Mouse (Mus musculus): ENCODE results near the gene Gcgr. TPM values are rescaled to one million over a fixed set of nuclear protein-coding genes. Genes with fewer than 3 reads are reported as not detected.

Gene Gcgr
- polyA plus RNA-seq, 1 experiment from 2014 or later = 0.29 TPM

- Histone ChIP-seq H3K36me3 (no peaks in the 10 kb centered on the region), H3K27ac (replicated peaks) (no peak overlapping the region), H3K4me2 (replicated peaks) (no peak overlapping the region), H3K27me3 (peaks cover 35% of the 10 kb centered on the region), H3K9ac (replicated peaks) (no peak overlapping the region), H3K4me1 (peaks cover 8% of the 10 kb centered on the region), H3K9me3 (no peaks in the 10 kb centered on the region; the same call in 1 of the 2 replicates), H3K4me3 (no peak overlapping the region)
- 76% methylated on average over 2 of the region's 2 CpGs for WGBS
- ATAC-seq (ENCODE audit: low FRiP score, low read depth) = no peak
Measured at GRCm38 (mm10) chr11:120525959-120526358, 4.5 kb upstream of the Gcgr start.

- Histone ChIP-seq H3K4me2 (replicated peaks) (no peak overlapping the region), H3K4me3 (no peak overlapping the region), H3K27me3 (peaks cover 54% of the 10 kb centered on the region), H3K9me3 (no peaks in the 10 kb centered on the region; the same call in 1 of the 2 replicates), H3K4me1 (peaks cover 8% of the 10 kb centered on the region), H3K27ac (replicated peaks) (no peak overlapping the region), H3K9ac (replicated peaks) (no peak overlapping the region), H3K36me3 (no peaks in the 10 kb centered on the region)
- ATAC-seq (ENCODE audit: low FRiP score, low read depth) = no peak
- 86% methylated on average over 9 of the region's 9 CpGs for WGBS
Measured at GRCm38 (mm10) chr11:120527690-120528354, 2.7 kb upstream of the Gcgr start.

GRCm38 (mm10) chr11:120528903-120529302, 1.6 kb upstream of the Gcgr start:
- ATAC-seq (ENCODE audit: low FRiP score, low read depth) = no peak
- Histone ChIP-seq H3K27me3 (peaks cover 64% of the 10 kb centered on the region), H3K27ac (replicated peaks) (no peak overlapping the region)

GRCm38 (mm10) chr11:120531646-120532045, 1.1 kb downstream of the Gcgr start:
- H3K27me3 ChIP-seq = peaks cover 85% of the 10 kb centered on the region
- no peak overlapping the region for H3K9ac ChIP-seq (replicated peaks)
- H3K27ac ChIP-seq (replicated peaks) = no peak overlapping the region
- no peak overlapping the region for H3K4me3 ChIP-seq
- no peak overlapping the region for H3K4me2 ChIP-seq (replicated peaks)
- 28% methylated on average over 9 of the region's 9 CpGs for WGBS
- no peaks in the 10 kb centered on the region for H3K36me3 ChIP-seq
- no peaks in the 10 kb centered on the region for H3K9me3 ChIP-seq
- peaks cover 8% of the 10 kb centered on the region for H3K4me1 ChIP-seq
- ATAC-seq (ENCODE audit: low FRiP score, low read depth) = no peak

More at GRCm38 (mm10) chr11:120528903-120529302, 1.6 kb upstream of the Gcgr start:
- no peak overlapping the region for H3K4me2 ChIP-seq (replicated peaks)
- peaks cover 8% of the 10 kb centered on the region for H3K4me1 ChIP-seq
- no peak overlapping the region for H3K9ac ChIP-seq (replicated peaks)
- no peak overlapping the region for H3K4me3 ChIP-seq
- H3K9me3 ChIP-seq = no peaks in the 10 kb centered on the region; the same call in 1 of the 2 replicates
- H3K36me3 ChIP-seq = no peaks in the 10 kb centered on the region
- WGBS = 40% methylated on average over 4 of the region's 4 CpGs

- no peak overlapping the region for H3K27ac ChIP-seq (replicated peaks)
- 87% methylated on average over 8 of the region's 8 CpGs for whole genome bisulfite sequencing
- peaks cover 14% of the 10 kb centered on the region for H3K4me1 ChIP-seq
- no peak overlapping the region for H3K4me3 ChIP-seq
- no peak overlapping the region for H3K4me2 ChIP-seq (replicated peaks)
- H3K27me3 ChIP-seq = peaks cover 77% of the 10 kb centered on the region
- H3K36me3 ChIP-seq = no peaks in the 10 kb centered on the region
- no peak for ATAC-seq (ENCODE audit: low FRiP score, low read depth)
- no peaks in the 10 kb centered on the region for H3K9me3 ChIP-seq
- no peak overlapping the region for H3K9ac ChIP-seq (replicated peaks)
Measured at GRCm38 (mm10) chr11:120534093-120534492, 3.6 kb downstream of the Gcgr start.

GRCm38 (mm10) chr11:120535145-120535544, 4.6 kb downstream of the Gcgr start:
- Histone ChIP-seq H3K9ac (replicated peaks) (no peak overlapping the region), H3K4me2 (replicated peaks) (no peak overlapping the region), H3K9me3 (no peaks in the 10 kb centered on the region), H3K27ac (replicated peaks) (no peak overlapping the region), H3K4me1 (peaks cover 24% of the 10 kb centered on the region), H3K27me3 (peaks cover 66% of the 10 kb centered on the region), H3K36me3 (no peaks in the 10 kb centered on the region), H3K4me3 (no peak overlapping the region)
- 84% methylated on average over 3 of the region's 3 CpGs for WGBS
- ATAC-seq (ENCODE audit: low FRiP score, low read depth) = no peak

GRCm38 (mm10) chr11:120535804-120536203, 5.3 kb downstream of the Gcgr start:
- Histone ChIP-seq H3K27ac (replicated peaks) (no peak overlapping the region), H3K27me3 (peaks cover 59% of the 10 kb centered on the region), H3K9me3 (no peaks in the 10 kb centered on the region), H3K4me3 (no peak overlapping the region), H3K4me1 (peaks cover 18% of the 10 kb centered on the region), H3K36me3 (no peaks in the 10 kb centered on the region), H3K9ac (replicated peaks) (no peak overlapping the region), H3K4me2 (replicated peaks) (no peak overlapping the region)
- 81% methylated on average over 3 of the region's 3 CpGs for WGBS
- no peak for ATAC-seq (ENCODE audit: low FRiP score, low read depth)

GRCm38 (mm10) chr11:120538485-120538884, 8.0 kb downstream of the Gcgr start:
- Histone ChIP-seq H3K4me2 (replicated peaks) (no peak overlapping the region), H3K4me3 (no peak overlapping the region), H3K27ac (replicated peaks) (peak overlapping the region; percentile 76; the same call in 1 of the 2 replicates), H3K36me3 (peaks cover 19% of the 10 kb centered on the region), H3K27me3 (peaks cover 33% of the 10 kb centered on the region), H3K9ac (replicated peaks) (no peak overlapping the region), H3K9me3 (no peaks in the 10 kb centered on the region), H3K4me1 (peaks cover 16% of the 10 kb centered on the region)
- 83% methylated on average over 3 of the region's 3 CpGs for WGBS
- ATAC-seq (ENCODE audit: low FRiP score, low read depth) = no peak

GRCm38 (mm10) chr11:120538955-120539284, 8.4 kb downstream of the Gcgr start:
- ATAC-seq (ENCODE audit: low FRiP score, low read depth) = no peak
- H3K27ac ChIP-seq (replicated peaks) = peak overlapping the region; percentile 76
- H3K36me3 ChIP-seq = peaks cover 23% of the 10 kb centered on the region
- no peak overlapping the region for H3K4me3 ChIP-seq
- H3K4me2 ChIP-seq (replicated peaks) = peak overlapping the region; percentile 26; the same call in 1 of the 2 replicates
- H3K4me1 ChIP-seq = peaks cover 16% of the 10 kb centered on the region
- H3K27me3 ChIP-seq = peaks cover 29% of the 10 kb centered on the region
- no peak overlapping the region for H3K9ac ChIP-seq (replicated peaks)
- 48% methylated on average over 8 of the region's 8 CpGs for WGBS
- no peaks in the 10 kb centered on the region for H3K9me3 ChIP-seq

GRCm38 (mm10) chr11:120539285-120540014, 9.0 kb downstream of the Gcgr start:
- no peaks in the 10 kb centered on the region for H3K9me3 ChIP-seq
- peaks cover 16% of the 10 kb centered on the region for H3K4me1 ChIP-seq
- peaks cover 29% of the 10 kb centered on the region for H3K36me3 ChIP-seq
- no peak overlapping the region for H3K9ac ChIP-seq (replicated peaks)
- peak overlapping the region; percentile 26 for H3K4me2 ChIP-seq (replicated peaks)
- H3K4me3 ChIP-seq = no peak overlapping the region
- ATAC-seq (ENCODE audit: low FRiP score, low read depth) = peak; percentile 63; the same call in 1 of the 2 replicates
- H3K27me3 ChIP-seq = peaks cover 24% of the 10 kb centered on the region
- WGBS = 19% methylated on average over 10 of the region's 10 CpGs
- peak overlapping the region; percentile 76 for H3K27ac ChIP-seq (replicated peaks)

- Histone ChIP-seq H3K4me2 (replicated peaks) (no peak overlapping the region), H3K9ac (replicated peaks) (no peak overlapping the region), H3K9me3 (no peaks in the 10 kb centered on the region), H3K4me3 (no peak overlapping the region), H3K36me3 (peaks cover 46% of the 10 kb centered on the region), H3K27me3 (0 out of 2 replicates have a peak, but pooled peaks cover 6% of the 10 kb centered on the region), H3K27ac (replicated peaks) (no peak overlapping the region), H3K4me1 (peaks cover 16% of the 10 kb centered on the region)
- 37% methylated on average over 4 of the region's 4 CpGs for WGBS
- ATAC-seq (ENCODE audit: low FRiP score, low read depth) = no peak
Measured at GRCm38 (mm10) chr11:120541907-120542306, 11.4 kb downstream of the Gcgr start.

- H3K9me3 ChIP-seq = no peaks in the 10 kb centered on the region
- 0 out of 2 replicates have a peak, but pooled peaks cover 1% of the 10 kb centered on the region for H3K27me3 ChIP-seq
- H3K4me3 ChIP-seq = no peak overlapping the region
- H3K27ac ChIP-seq (replicated peaks) = no peak overlapping the region
- H3K4me1 ChIP-seq = peaks cover 16% of the 10 kb centered on the region
- H3K4me2 ChIP-seq (replicated peaks) = no peak overlapping the region
- WGBS = 91% methylated on average over 6 of the region's 6 CpGs
- no peak for ATAC-seq (ENCODE audit: low FRiP score, low read depth)
- peaks cover 46% of the 10 kb centered on the region for H3K36me3 ChIP-seq
- H3K9ac ChIP-seq (replicated peaks) = no peak overlapping the region
Measured at GRCm38 (mm10) chr11:120542376-120542775, 11.9 kb downstream of the Gcgr start.

Data from midbrain, embryonic 12.5 days (tissue).